Mouse (Mus musculus) embryonic fibroblast, embryonic 13.5 days (primary cell): ENCODE measurements around the gene Olfr1274-ps.
"Not testable (repeated sequence)": the region's sequence is repeated elsewhere in the genome, so short reads cannot be mapped to it uniquely, and the experiment has no call there.

Source experiments
- CTCF ChIP-seq: IDR thresholded peaks from 2 replicates; pipeline ENCODE4 v1.5.1; 2011; ENCODE audit warnings: mild to moderate bottlenecking, control low read depth, low read length, moderate library complexity, borderline replicate concordance; ENCODE audit not compliant: insufficient read depth
- POLR2A ChIP-seq: IDR thresholded peaks from 2 replicates; pipeline ENCODE4 v1.6.1; 2011; ENCODE audit warnings: low read depth, mild to moderate bottlenecking, control low read depth, low read length, moderate library complexity

DNA sequence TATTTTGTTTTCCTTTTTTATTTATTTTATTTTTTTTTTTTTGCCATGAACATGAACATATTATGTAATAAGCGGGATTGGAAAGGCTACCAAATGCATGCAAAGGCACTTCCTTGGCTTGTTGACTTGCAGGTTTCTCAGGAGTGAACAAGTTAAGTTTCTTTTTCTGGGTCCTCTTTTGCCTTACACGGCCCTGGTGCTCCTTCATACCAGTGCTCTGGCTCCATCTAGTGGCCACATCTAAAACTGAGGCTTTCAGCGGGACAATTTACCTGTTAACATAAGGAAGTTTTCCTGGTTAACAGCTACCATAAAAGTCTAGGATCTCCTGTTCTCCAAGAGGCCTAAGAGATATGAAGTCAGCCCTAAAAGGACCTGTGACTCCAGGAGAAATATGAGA is 46.9 kb upstream of the Olfr1274-ps start:
- TF ChIP-seq POLR2A, CTCF: not testable (repeated sequence)
